Mouse (Mus musculus) telencephalon, adult 2 months (tissue): ENCODE results near the gene Cep78.
A peak's percentile ranks its signal among the peaks of the same experiment; 100 is the strongest.

Experiments
- DNase-seq: peaks from one replicate; pipeline ENCODE4 v3.0.0-alpha.2; 2011; ENCODE audit warnings: low read depth, low spot score

Cep78 gene

DNA sequence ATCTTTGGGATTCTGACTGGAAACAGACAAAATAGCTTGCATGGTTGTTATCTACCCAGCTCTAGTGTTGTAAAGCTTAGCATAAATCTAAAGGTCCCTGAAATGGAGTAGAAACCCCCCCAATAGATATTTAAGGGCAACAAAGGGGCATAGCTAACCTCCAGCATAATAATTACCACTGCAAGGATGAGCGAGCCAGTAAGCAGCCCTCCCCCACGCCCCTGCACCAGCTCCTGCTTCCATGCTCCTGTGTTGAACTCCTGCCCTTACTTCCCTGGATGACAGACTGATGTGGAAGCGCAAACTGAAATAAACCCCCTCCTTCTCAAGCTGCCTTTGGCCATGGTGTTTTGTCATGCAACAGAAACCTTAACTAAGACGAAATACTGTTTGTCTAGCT, 11.4 kb downstream of the Cep78 start:
- no peak for DNase-seq

DNA sequence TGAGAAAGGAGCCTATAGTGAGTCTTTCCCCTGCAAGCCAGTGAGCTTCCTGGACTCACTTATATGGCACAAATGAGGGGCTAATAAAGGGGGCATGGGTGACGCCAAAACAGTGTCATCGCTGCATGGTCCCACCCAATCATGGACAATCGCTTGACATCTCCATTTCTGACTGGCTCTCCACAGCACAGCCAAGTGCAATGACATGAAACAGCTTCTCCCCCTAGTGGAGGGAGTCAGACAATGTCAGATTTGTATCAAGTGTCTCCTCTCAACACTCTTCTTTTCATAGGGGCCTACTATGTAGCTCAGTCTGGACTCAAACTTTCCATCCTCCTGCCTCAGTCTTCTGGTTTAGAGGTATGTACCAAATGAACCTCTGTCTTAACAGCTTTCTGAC, 19.7 kb downstream of the Cep78 start:
- peak; percentile 34 for DNase-seq

DNA sequence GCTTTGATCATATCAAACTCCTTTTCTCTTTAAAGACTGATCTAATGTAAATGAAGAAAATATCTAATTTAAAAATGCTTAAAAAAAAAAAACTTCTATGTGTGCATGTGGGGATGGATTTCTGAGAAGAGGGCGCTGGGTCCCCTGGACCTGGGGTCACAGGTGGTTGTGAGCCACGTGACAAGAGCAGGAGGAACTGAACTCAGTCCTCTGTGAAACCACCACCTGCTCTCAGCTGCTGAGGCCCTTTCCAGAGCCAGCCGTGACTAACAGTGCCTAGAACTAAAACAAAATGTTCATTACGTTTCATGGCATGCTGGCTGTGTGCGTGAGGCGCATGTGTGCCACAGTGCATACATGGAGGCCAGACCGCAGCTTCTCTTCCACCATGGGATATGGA, 20.3 kb downstream of the Cep78 start:
- no peak for DNase-seq

DNA sequence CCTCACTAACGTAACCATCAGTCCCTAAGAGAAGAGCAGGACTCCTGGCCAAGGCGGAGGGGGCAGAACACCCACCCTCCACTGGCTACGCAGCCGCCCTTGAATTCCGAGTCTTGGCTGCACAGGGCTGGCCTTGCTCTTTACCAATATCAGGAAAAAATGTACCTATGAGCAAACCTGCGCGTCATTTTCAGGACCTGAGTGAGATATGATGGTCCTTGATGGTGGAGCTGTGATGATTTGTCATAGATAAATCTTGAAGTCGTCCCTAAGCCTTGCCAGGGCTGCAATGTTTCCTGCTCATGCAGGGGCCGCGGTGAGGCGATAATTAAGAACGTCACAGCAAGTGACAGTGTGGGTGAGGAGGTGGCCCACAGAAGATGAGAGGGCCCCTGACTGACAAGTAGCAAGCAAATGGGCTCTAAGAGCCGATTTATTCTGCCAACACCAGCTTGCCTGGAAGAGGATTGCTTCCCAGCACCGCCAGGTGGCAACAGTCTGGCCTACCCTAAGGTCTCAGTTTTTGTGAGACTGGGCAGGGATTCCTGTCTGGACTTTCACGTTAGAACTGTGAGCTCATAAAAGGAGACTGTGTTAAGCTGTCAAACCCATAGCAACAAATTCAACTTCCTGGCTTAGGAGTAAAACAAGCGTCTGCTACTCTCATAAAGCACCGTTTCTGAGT, 21.6 kb downstream of the Cep78 start:
- DNase-seq, result no peak

DNA sequence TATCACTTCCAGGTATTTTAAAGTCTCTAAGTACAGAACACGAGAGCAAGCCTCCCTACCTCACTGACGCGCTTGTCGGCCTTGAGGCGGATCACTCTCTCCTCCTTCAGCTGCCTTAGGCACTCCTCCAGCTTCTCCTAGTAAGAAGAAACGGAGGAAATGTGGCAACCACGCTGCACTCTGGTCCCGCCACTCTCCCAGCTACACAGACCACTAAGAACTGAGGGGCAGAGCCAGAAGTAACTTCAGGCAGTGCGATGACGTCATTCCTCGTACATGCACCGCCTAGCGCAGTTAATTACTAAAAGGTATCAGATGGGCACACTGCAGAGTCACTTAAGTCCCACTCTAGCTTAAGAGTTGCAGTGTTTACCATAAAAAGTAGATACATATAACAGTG, 22.5 kb downstream of the Cep78 start:
- DNase-seq, result no peak

DNA sequence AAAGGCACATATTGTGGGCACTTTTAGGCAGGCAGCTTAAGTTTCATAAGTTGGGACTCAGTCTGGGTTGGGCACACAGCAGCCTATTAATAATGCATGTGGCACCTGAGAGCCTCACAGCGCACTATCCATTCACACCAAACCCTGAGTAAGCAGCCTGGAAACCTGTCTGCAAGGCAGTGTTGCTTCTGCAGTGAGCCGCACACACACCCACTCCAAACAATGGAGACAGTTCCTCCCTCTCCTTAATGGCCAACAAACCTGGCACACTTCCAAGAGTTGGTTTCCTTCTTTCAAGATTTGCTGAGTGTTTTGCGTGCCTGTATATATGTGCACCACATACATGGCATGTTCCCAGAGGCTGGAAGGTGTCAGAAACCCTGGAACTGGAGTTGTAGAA, 34.6 kb downstream of the Cep78 start:
- DNase-seq, result no peak

DNA sequence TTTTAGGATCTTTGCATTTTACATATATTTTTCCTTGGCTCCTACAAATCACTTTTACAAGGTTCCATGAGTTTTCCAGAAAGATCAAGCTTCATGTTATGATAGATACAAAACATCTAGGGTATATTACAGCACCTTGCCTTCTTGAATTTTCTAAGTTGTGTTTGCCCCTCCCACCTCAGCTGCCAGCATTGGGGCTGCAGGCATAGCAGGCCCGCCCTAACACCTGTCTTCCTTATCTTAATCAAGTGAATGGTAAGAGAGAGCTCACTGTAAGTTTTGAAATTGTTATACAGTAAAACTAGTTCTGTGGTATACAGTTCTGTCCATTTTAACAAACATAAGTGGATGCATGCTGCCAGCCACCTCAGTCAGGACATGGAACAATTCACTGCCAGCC, 35.9 kb downstream of the Cep78 start:
- DNase-seq, result no peak

DNA sequence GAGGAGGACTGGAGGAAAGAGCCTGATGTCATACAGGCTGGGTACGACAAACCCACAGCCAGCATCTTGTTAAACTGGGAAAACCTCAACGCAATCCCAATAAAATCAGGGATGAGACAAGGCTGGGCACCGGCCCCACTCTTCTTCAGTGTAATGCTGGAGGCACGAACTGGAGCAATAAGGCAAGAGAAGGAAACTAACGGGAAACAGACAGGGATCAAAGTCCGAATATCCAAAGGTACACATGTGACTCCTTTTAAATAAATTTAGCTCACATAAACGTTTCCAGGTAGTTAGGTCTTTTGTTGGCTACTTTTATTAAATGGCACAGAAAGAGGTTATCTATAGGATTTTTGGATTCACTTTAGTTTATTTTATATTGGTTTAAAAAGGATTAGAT, 36.4 kb downstream of the Cep78 start:
- no peak for DNase-seq

DNA sequence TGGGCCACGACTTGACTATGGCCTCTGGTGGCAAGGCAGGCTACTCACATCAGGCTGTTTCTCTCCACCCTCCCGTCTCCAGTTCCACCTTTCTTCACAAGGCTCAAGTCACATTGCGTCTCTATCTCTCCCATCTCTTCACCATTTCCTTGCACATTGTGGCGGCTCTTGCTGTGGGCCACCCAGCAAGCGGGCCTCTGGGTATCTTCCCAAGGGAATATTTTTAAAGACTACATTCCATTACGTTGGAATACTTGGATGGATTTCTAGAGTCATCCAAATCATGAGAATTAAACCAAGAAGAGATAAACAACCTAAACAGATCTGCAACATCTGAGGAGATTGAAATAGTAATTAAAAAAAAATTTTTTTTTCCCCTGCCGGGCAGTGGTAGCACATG, 37.6 kb downstream of the Cep78 start, which contains the start of gene Psat1:
Gene Psat1 (minus strand): TSS at position 101 of the 400 bp plus-strand sequence.
- no peak for DNase-seq

DNA sequence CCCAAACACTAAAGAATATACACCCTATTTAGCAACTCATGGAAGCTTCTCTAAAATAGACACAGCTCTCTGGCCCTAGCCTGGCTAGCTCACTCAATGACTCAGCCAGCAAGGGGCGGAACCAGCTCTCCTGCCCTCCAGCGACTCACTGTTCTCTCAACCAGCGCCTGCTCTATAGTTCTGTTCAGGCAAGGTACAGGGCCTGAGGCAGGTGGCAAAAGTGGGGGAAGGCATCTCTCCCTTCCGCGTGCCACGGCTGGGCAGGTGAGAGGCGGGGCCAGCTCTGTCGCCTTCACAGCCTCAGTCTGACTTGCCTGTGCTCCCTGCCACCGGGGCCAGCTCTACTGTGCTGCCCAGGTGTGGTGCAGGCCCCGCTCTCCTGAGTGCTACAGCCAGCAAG, 38.1 kb downstream of the Cep78 start:
- DNase-seq, result no peak

DNA sequence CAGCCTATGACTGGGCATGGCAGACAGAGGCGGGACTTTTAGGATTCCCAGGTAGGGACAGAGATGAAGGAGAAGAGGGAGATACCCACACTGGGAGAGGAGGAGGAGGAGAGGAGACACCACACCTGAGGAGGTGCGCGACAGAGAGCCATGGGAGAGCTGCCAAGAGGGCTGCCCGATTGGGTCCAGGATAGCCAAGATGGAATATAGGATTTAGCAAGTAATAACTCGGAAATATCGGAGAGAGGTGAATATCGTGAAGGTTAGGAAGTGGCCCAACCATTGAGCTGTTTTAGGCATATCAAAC, 41.7 kb downstream of the Cep78 start:
- no peak for DNase-seq

DNA sequence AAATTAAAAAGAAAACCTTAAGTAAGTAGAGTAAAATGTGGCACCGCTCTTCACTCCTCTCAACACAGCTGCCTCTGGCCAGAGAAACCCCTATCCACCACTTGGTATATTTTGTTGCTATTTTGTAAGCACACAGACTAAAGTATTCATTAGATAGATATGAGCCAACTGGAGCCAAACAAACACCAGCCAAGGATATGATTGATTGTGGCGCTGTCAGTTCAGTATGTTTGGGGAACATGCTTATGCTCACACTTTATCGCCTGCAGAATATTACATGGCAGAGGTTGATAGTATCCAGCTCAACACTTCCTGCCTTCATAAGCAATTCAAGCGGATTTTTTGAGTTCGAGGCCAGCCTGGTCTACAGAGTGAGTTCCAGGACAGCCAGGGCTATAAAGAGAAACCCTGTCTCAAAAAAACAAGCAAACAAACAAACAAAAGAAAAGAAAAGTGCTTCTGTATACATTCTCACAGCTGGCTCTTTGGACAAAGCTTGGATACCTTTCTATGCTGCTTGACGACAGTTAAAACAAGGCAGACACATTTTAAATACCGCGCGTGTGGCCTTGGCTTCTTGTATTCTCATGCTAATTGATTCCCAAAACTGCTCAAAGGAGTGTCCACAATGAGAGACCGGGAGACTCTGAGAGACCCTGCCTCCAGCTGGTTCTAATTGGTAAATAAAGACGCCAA, 42.2 kb downstream of the Cep78 start:
- DNase-seq, result no peak

DNA sequence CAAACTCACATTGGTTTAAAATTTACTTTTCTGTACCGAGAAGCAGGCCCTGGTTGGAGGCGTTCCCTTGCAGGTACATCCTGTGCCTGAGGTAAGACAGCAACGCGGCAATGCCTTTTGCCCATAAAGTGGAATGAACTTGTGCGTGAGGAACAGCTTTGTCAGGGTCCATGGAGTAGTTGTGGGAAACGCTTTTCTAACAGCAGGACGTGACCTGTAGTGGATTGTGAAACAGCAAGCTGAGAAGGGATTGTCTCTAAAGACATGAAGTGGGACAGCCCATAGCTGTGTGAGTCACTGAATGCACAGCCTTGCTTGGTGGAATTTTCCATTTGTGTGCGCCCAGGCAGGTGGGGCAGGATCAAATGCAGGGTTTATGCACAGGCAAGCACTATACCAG, 43.4 kb downstream of the Cep78 start:
- no peak for DNase-seq

DNA sequence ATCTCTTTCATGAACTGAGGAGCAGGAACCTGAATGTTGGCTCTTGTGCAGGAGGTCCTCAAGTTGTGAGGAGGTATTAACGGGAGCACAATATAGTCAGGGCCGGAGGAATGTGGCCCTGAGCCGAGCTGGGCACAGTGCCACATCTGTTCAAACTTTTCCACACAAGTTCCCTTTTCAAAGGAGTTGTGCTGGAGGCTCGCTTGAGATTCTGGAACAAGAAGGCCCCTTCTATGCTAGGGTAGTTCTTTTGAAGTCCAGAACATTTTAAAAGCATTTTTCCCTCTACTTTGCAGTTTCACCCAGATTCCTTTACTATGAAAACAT, 59.1 kb downstream of the Cep78 start:
- DNase-seq, result no peak

DNA sequence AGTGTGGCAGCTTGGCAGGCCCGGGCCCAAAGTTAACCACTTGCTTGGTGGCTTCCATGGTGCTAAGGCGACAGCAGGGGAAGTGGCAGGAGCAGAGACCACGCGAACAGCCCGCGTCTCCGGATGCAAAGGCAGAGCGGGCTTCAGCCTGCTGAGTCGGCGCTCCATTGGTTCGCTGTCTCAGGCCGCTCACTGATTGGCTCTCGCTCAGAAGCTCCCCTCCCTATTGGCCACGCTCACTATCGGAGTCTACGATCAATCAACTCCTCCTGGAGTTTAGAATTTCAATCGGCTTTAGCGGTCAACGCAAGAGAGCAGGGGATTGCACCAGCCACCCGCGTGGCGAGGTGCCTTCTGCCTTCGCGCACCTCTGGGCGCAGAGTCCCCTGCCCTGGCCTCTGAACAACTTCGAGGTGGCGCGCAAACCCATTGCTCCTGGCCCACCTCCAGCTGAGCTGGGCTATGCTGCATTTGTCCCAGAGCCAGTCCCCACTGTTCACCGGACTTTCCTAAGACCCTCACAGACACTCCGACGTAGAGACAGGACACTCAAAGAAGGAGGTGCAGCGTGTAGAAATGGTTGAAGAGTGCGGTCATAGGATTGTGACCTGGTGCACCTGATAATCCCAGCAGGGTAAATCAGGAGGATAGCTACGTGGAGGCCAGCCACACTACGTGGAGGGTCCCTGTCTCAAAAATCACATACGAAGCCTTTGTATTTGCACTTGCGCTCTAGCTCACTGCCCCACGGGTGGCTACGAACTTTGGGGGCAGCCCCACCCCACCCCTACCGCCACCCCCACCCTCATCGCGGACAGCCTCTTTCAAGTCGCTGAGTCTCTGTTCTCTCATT, 59.7 kb downstream of the Cep78 start:
- peak; percentile 87 for DNase-seq

DNA sequence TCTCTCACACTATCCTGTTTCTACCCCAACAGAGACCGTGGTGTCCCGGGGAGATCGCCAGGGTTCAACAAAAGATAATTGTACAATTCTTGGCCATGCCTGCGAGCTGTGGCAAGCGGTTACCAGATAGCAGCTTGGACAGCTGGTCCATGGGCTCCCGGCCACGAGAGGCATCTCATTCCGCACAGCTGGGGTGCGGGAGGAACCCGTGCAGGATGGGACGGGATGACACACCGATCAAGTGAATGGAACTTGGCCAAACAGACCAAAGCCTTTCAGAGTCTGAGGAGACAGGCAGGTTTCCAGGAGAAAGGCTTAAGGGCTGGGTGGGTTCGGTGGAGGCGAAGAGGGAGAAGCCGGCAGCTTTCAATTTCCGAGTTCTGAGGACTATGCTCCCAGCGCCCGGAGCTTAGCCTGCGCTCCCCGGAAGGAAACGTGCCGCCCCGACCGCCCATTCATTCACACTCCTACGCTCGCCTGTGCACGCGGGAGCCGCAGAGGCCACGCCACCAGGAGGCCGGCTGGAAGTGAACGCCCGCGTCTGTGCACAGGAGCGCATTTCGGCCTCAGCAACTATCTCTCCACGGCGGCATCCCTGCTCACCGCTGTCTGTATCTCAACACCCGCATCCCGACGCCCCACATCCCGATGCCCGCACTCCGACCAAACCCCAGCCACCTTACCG, 60.5 kb downstream of the Cep78 start:
- DNase-seq, result peak; percentile 65

DNA sequence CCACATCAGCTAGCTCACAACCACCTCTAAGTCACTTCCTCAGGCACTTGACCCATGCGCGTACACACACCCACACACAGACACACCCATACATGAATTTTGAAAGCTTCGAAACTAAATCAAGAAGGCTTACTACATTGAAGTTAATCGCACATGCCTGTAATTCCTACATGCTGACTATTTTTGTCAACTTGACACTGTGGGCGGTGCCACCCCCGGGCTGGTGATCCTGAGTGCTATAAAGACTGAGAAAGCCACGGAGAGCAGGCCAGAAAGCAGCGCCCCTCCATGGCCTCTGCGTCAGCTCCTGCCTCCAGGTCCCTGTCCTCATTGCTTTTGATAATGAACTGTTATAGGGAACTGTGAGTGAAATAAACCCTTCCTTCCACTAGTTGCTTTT, 61.4 kb downstream of the Cep78 start:
- DNase-seq, result no peak

DNA sequence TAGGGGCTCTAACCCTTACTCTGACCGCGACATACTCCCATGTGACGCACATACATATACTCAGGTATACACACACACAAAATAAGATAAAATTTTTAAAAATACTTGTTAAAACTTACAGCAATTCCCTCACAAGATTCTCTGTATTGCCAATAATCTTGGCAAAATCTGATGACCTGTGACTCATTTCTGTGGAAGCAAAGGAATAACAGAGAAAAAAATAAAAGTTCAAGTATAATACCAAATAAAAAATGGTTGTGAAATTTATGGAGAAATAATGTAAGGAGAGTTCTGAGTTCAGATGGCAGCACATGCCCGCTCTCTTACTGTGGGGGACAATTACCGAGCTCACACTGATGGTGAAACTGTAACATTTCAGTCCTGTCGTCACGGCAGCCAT, 65.5 kb downstream of the Cep78 start:
- no peak for DNase-seq

DNA sequence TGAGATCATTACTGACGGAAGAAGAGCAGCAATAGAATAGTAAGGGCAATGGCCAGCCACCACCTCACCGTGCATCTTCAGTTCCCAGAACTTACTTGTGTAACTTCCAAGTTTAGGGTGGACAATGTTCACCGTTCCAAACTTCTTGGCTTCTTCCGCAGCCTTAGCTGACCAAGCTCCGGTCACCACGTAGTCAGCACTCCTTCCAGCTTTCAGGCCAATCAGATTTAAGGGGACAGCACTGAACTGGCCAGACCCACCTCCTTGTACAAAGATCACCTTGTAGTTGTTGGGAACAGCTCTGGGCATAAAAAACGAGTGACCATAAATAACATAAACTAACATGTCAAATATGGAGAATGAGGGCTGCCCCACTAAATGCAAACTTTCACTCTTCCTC, 66.7 kb downstream of the Cep78 start:
- DNase-seq, result no peak

DNA sequence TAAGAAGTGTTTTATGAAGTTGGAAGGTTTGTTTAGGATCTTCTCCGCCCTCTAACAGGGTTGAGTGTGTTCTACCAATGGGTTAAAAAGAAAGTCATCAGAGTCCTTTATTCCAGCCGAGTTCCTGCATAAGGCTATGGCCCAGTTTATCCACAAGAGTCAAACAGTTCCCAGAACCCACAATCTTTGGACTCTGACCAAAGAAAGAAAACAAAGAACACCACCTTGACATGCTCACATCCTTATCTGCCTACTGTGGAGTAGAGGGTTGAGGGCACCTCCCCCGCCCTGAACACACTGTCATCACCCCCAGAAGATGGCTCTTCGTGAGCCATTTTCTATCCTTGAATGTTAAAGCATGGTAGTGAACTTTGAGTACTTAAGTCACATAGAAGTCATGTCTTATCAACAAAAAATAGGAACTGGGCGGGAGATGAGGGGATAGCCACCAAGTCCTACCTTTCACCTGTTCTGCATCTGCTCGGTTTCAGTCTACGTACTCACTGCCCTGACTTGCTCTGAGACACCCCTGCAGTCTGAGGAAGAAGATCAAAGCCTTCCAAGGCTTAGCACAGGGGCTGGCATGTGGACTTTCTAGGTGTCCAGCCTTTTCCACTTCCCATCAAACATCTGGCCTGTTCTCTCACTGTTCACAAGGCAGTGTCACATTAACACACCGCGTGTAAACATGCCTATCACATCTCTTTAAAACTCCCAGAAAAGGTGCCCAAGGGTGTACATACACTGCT, 71.4 kb downstream of the Cep78 start:
- DNase-seq, result no peak

DNA sequence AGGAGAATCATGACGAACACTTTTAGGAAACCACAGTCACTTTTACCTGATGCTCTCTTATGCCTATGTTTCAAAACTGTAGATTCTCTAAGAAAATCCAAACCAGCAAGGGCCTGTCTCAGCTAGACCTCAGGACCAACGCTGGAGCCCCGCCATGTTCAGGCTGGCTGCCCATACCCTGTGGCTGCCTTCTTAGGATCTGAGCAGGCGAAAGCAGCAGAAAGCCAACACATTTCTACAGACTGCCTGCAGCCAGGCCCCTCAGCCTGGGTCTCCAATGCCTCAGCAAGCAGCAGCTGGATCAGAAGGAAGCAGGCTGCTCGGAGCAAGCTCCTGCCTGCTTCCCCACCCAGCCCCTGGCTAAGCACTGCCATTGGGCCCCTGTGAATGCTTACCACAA, 73.3 kb downstream of the Cep78 start:
- DNase-seq, result no peak

DNA sequence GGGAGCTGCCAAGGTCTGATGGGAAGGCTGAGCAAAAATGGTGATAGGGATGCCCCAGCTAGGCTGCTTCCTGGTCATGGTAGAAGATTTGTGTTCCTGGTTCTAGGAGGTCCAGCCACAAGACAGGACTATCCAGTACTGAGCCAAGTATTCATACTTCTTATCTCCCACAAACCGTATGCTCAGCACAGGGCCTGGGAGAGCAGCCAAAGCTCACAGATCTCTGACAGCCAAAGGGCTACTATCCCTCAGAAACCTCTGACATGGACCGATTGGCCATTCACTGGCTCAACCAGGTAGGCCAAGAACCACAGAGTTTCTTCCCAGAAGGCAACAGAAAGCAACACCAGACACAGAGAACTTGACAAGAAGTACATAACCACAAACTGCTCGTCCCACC, 73.8 kb downstream of the Cep78 start:
- DNase-seq, result no peak
